Mouse (Mus musculus): ENCODE data around the gene Tmem156. TPM values are rescaled to one million over a fixed set of nuclear protein-coding genes. Genes with fewer than 3 reads are reported as not detected.

Tmem156 gene
- polyA plus RNA-seq, 1 experiment from 2014 or later, result 0.53 TPM

GRCm38 (mm10) chr5:65096805-65097204, 4.9 kb upstream of the Tmem156 start:
- Histone ChIP-seq H3K9me3 (no peaks in the 10 kb centered on the region), H3K4me2 (no peak overlapping the region), H3K27ac (no peak overlapping the region), H3K9ac (no peak overlapping the region), H3K4me1 (peaks cover 10% of the 10 kb centered on the region; the same call in 1 of the 2 replicates), H3K36me3 (no peaks in the 10 kb centered on the region), H3K4me3 (no peak overlapping the region), H3K27me3 (no peaks in the 10 kb centered on the region)
- no peak for ATAC-seq (ENCODE audit: insufficient number of reproducible peaks, insufficient read depth, low FRiP score, low TSS enrichment, low read depth)
- WGBS, result 72% methylated on average over 3 of the region's 3 CpGs

- no peak overlapping the region for H3K4me2 ChIP-seq
- H3K9me3 ChIP-seq, result no peaks in the 10 kb centered on the region
- no peak for ATAC-seq (ENCODE audit: insufficient number of reproducible peaks, insufficient read depth, low FRiP score, low TSS enrichment, low read depth)
- H3K36me3 ChIP-seq, result no peaks in the 10 kb centered on the region
- no peak overlapping the region for H3K4me3 ChIP-seq
- no peak overlapping the region for H3K9ac ChIP-seq
- no peaks in the 10 kb centered on the region for H3K27me3 ChIP-seq
- 0 out of 2 replicates have a peak, but pooled peaks cover 12% of the 10 kb centered on the region for H3K4me1 ChIP-seq
- no peak overlapping the region for H3K27ac ChIP-seq
- WGBS, result 35% methylated on average over 3 of the region's 3 CpGs
Observed at GRCm38 (mm10) chr5:65096082-65096481, 4.2 kb upstream of the Tmem156 start.

GRCm38 (mm10) chr5:65094902-65095545, 3.1 kb upstream of the Tmem156 start:
- no peaks in the 10 kb centered on the region for H3K27me3 ChIP-seq
- no peak for ATAC-seq (ENCODE audit: insufficient number of reproducible peaks, insufficient read depth, low FRiP score, low TSS enrichment, low read depth)
- no peaks in the 10 kb centered on the region for H3K9me3 ChIP-seq
- H3K27ac ChIP-seq, result no peak overlapping the region
- no peak overlapping the region for H3K9ac ChIP-seq
- H3K4me1 ChIP-seq, result 0 out of 2 replicates have a peak, but pooled peaks cover 10% of the 10 kb centered on the region
- H3K4me2 ChIP-seq, result no peak overlapping the region
- no peak overlapping the region for H3K4me3 ChIP-seq
- 88% methylated on average over 7 of the region's 7 CpGs for WGBS
- H3K36me3 ChIP-seq, result no peaks in the 10 kb centered on the region

GRCm38 (mm10) chr5:65093769-65094168, 1.8 kb upstream of the Tmem156 start:
- no peak for ATAC-seq (ENCODE audit: insufficient number of reproducible peaks, insufficient read depth, low FRiP score, low TSS enrichment, low read depth)
- H3K4me3 ChIP-seq, result no peak overlapping the region
- no peaks in the 10 kb centered on the region for H3K27me3 ChIP-seq
- H3K9ac ChIP-seq, result no peak overlapping the region
- no peak overlapping the region for H3K27ac ChIP-seq
- H3K36me3 ChIP-seq, result no peaks in the 10 kb centered on the region
- no peaks in the 10 kb centered on the region for H3K9me3 ChIP-seq
- H3K4me1 ChIP-seq, result 0 out of 2 replicates have a peak, but pooled peaks cover 9% of the 10 kb centered on the region
- H3K4me2 ChIP-seq, result no peak overlapping the region

- H3K4me3 ChIP-seq, result no peak overlapping the region
- no peak overlapping the region for H3K9ac ChIP-seq
- 0 out of 2 replicates have a peak, but pooled peaks cover 9% of the 10 kb centered on the region for H3K4me1 ChIP-seq
- 64% methylated on average over 11 of the region's 11 CpGs for WGBS
- no peaks in the 10 kb centered on the region for H3K9me3 ChIP-seq
- H3K4me2 ChIP-seq, result no peak overlapping the region
- ATAC-seq (ENCODE audit: insufficient number of reproducible peaks, insufficient read depth, low FRiP score, low TSS enrichment, low read depth), result no peak
- no peaks in the 10 kb centered on the region for H3K36me3 ChIP-seq
- no peaks in the 10 kb centered on the region for H3K27me3 ChIP-seq
- no peak overlapping the region for H3K27ac ChIP-seq
Observed at GRCm38 (mm10) chr5:65091184-65091858, 611 bp downstream of the Tmem156 start.

GRCm38 (mm10) chr5:65089707-65090106, 2.2 kb downstream of the Tmem156 start:
- H3K36me3 ChIP-seq, result no peaks in the 10 kb centered on the region
- ATAC-seq (ENCODE audit: insufficient number of reproducible peaks, insufficient read depth, low FRiP score, low TSS enrichment, low read depth), result no peak
- H3K4me2 ChIP-seq, result no peak overlapping the region
- 49% methylated on average over 3 of the region's 3 CpGs for WGBS
- no peaks in the 10 kb centered on the region for H3K9me3 ChIP-seq
- H3K9ac ChIP-seq, result no peak overlapping the region
- 0 out of 2 replicates have a peak, but pooled peaks cover 9% of the 10 kb centered on the region for H3K4me1 ChIP-seq
- H3K4me3 ChIP-seq, result no peak overlapping the region
- no peaks in the 10 kb centered on the region for H3K27me3 ChIP-seq
- H3K27ac ChIP-seq, result no peak overlapping the region

- Histone ChIP-seq H3K4me1 (0 out of 2 replicates have a peak, but pooled peaks cover 3% of the 10 kb centered on the region), H3K9me3 (no peaks in the 10 kb centered on the region), H3K27ac (no peak overlapping the region), H3K4me3 (no peak overlapping the region), H3K36me3 (no peaks in the 10 kb centered on the region), H3K27me3 (no peaks in the 10 kb centered on the region), H3K4me2 (no peak overlapping the region), H3K9ac (no peak overlapping the region)
- WGBS, result 75% methylated on average over 6 of the region's 6 CpGs
- no peak for ATAC-seq (ENCODE audit: insufficient number of reproducible peaks, insufficient read depth, low FRiP score, low TSS enrichment, low read depth)
Observed at GRCm38 (mm10) chr5:65086522-65086921, 5.4 kb downstream of the Tmem156 start.

- H3K27me3 ChIP-seq, result no peaks in the 10 kb centered on the region
- no peaks in the 10 kb centered on the region for H3K36me3 ChIP-seq
- H3K27ac ChIP-seq, result no peak overlapping the region
- H3K9me3 ChIP-seq, result no peaks in the 10 kb centered on the region
- no peak for ATAC-seq (ENCODE audit: insufficient number of reproducible peaks, insufficient read depth, low FRiP score, low TSS enrichment, low read depth)
- H3K9ac ChIP-seq, result no peak overlapping the region
- no peak overlapping the region for H3K4me2 ChIP-seq
- H3K4me3 ChIP-seq, result no peak overlapping the region
- H3K4me1 ChIP-seq, result 0 out of 2 replicates have a peak, but pooled peaks cover 3% of the 10 kb centered on the region
- WGBS, result 87% methylated on average over 4 of the region's 4 CpGs
Observed at GRCm38 (mm10) chr5:65081836-65082235, 10.1 kb downstream of the Tmem156 start.

- peak overlapping the region; percentile 19; the same call in 1 of the 2 replicates for H3K4me2 ChIP-seq
- ATAC-seq (ENCODE audit: insufficient number of reproducible peaks, insufficient read depth, low FRiP score, low TSS enrichment, low read depth), result no peak
- 61% methylated on average over 9 of the region's 9 CpGs for WGBS
- peak overlapping the region; percentile 60; the same call in 1 of the 2 replicates for H3K27ac ChIP-seq
- H3K27me3 ChIP-seq, result no peaks in the 10 kb centered on the region
- no peak overlapping the region for H3K9ac ChIP-seq
- no peaks in the 10 kb centered on the region for H3K9me3 ChIP-seq
- H3K36me3 ChIP-seq, result no peaks in the 10 kb centered on the region
- 0 out of 2 replicates have a peak, but pooled peaks cover 3% of the 10 kb centered on the region for H3K4me1 ChIP-seq
- peak overlapping the region; percentile 20; the same call in 1 of the 2 replicates for H3K4me3 ChIP-seq
Observed at GRCm38 (mm10) chr5:65079881-65080280, 12.1 kb downstream of the Tmem156 start.

GRCm38 (mm10) chr5:65078081-65078480, 13.9 kb downstream of the Tmem156 start:
- Histone ChIP-seq H3K9ac (no peak overlapping the region), H3K4me3 (no peak overlapping the region), H3K9me3 (no peaks in the 10 kb centered on the region), H3K4me2 (no peak overlapping the region), H3K36me3 (no peaks in the 10 kb centered on the region), H3K27me3 (no peaks in the 10 kb centered on the region), H3K4me1 (no peaks in the 10 kb centered on the region), H3K27ac (no peak overlapping the region)
- no peak for ATAC-seq (ENCODE audit: insufficient number of reproducible peaks, insufficient read depth, low FRiP score, low TSS enrichment, low read depth)
- 93% methylated on average over 4 of the region's 4 CpGs for WGBS

GRCm38 (mm10) chr5:65076748-65077147, 15.2 kb downstream of the Tmem156 start:
- H3K4me2 ChIP-seq, result no peak overlapping the region
- no peak overlapping the region for H3K4me3 ChIP-seq
- H3K9ac ChIP-seq, result no peak overlapping the region
- no peaks in the 10 kb centered on the region for H3K27me3 ChIP-seq
- no peaks in the 10 kb centered on the region for H3K36me3 ChIP-seq
- ATAC-seq (ENCODE audit: insufficient number of reproducible peaks, insufficient read depth, low FRiP score, low TSS enrichment, low read depth), result no peak
- 24% methylated on average over 3 of the region's 3 CpGs for WGBS
- no peaks in the 10 kb centered on the region for H3K9me3 ChIP-seq
- H3K27ac ChIP-seq, result no peak overlapping the region
- H3K4me1 ChIP-seq, result no peaks in the 10 kb centered on the region

- Histone ChIP-seq H3K27me3 (no peaks in the 10 kb centered on the region), H3K4me3 (no peak overlapping the region), H3K9me3 (no peaks in the 10 kb centered on the region), H3K4me2 (no peak overlapping the region), H3K9ac (no peak overlapping the region), H3K27ac (no peak overlapping the region), H3K36me3 (no peaks in the 10 kb centered on the region), H3K4me1 (no peaks in the 10 kb centered on the region)
- no peak for ATAC-seq (ENCODE audit: insufficient number of reproducible peaks, insufficient read depth, low FRiP score, low TSS enrichment, low read depth)
- WGBS, result 81% methylated on average over 2 of the region's 2 CpGs
Observed at GRCm38 (mm10) chr5:65076087-65076486, 15.8 kb downstream of the Tmem156 start.
